Mouse (Mus musculus) heart, embryonic 11.5 days (tissue): ENCODE data around the gene Glra1. TPM values are rescaled to one million over a fixed set of nuclear protein-coding genes. Genes with fewer than 3 reads are reported as not detected.

ENCODE experiments used
- ATAC-seq: fragments of 200-750 bp; cut with Nextera tagmentation; replicated peaks from 2 replicates; pipeline ENCODE4 v1.8.0; 2017; ENCODE audit warnings: moderate library complexity; ENCODE audit not compliant: insufficient number of reproducible peaks, low FRiP score, low TSS enrichment
- H3K27ac ChIP-seq: fragments of 300-500 bp; sonication (generic); 2 replicates; pipeline ENCODE4 v1.5.1; 2014; ENCODE audit warnings: mild to moderate bottlenecking, low read depth, low read length
- H3K27me3 ChIP-seq: fragments of 300-500 bp; sonication (generic); 2 replicates; pipeline ENCODE4 v1.6.1; 2014; ENCODE audit warnings: mild to moderate bottlenecking, low read length, mixed read lengths; ENCODE audit not compliant: control insufficient read depth, insufficient read depth
- H3K36me3 ChIP-seq: fragments of 300-500 bp; sonication (generic); 2 replicates; pipeline ENCODE4 v1.6.1; 2014; ENCODE audit warnings: mild to moderate bottlenecking, low read length, moderate library complexity, mixed read lengths; ENCODE audit not compliant: control insufficient read depth, insufficient read depth
- H3K4me1 ChIP-seq: fragments of 300-500 bp; sonication (generic); 2 replicates; pipeline ENCODE4 v1.6.1; 2014; ENCODE audit warnings: low read length; ENCODE audit not compliant: control insufficient read depth, insufficient read depth
- H3K4me2 ChIP-seq: fragments of 300-500 bp; sonication (generic); 2 replicates; pipeline ENCODE4 v1.6.1; 2014; ENCODE audit warnings: mild to moderate bottlenecking, moderate library complexity
- H3K4me3 ChIP-seq: fragments of 300-500 bp; sonication (generic); 2 replicates; pipeline ENCODE4 v1.5.1; 2014; ENCODE audit warnings: low read depth, low read length
- H3K9ac ChIP-seq: fragments of 300-500 bp; sonication (generic); 2 replicates; pipeline ENCODE4 v1.6.1; 2014; ENCODE audit warnings: mild to moderate bottlenecking, low read depth, low read length, moderate library complexity
- H3K9me3 ChIP-seq: fragments of 300-500 bp; sonication (generic); replicated peaks from 2 replicates; pipeline ENCODE4 v1.6.1; 2016; ENCODE audit warnings: low read length; ENCODE audit not compliant: control insufficient read depth
- WGBS: fragments of 180-500 bp; shearing (Covaris S2); extraction: QIAGEN DNeasy Blood & Tissue Kit; methylation state at CpG from one replicate; pipeline ENCODE4 v1.1.7; 2014; ENCODE audit not compliant: insufficient replicate concordance; 5-methylcytosine and 5-hydroxymethylcytosine counted together
- polyA plus RNA-seq: library from polyadenylated mRNA; unstranded; fragments of >200 nt; fragmentation: Nextera tagmentation; extraction: Ambion mirVana; gene quantifications from 2 replicates; pipeline ENCODE4 v1.2.1, GENCODE M21; 2014

Glra1 gene
- polyA plus RNA-seq, 1 experiment from 2014 or later, result not detected

DNA sequence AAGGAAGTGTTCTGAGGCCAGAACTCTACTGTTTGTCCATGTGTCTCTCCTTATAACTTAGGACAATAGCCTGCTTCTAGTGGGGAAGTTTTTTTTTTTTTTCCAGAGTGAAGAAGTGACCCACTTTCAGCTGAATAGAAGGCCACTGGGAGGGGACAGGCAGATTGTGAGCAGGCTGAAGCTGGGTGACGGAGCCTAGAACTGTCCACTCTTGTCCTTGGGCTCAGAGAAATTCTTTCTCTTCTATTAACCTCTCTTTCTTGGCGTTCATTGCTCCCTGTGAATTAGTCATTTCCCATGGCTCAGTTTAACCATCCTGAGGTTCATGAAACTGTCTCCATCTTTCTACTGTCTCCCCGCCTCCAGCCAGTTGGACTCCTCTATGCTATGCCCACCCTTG is 13.6 kb downstream of the Glra1 start:
- Histone ChIP-seq H3K36me3 (no peaks in the 10 kb centered on the region), H3K27me3 (no peaks in the 10 kb centered on the region; the same call in 1 of the 2 replicates), H3K9me3 (no peaks in the 10 kb centered on the region), H3K9ac (no peak overlapping the region), H3K27ac (no peak overlapping the region), H3K4me1 (no peaks in the 10 kb centered on the region), H3K4me2 (no peak overlapping the region), H3K4me3 (no peak overlapping the region)
- ATAC-seq, result no peak
- WGBS, result 64% methylated on average over 3 of the region's 3 CpGs

- no peak overlapping the region for H3K4me3 ChIP-seq
- H3K27me3 ChIP-seq, result no peaks in the 10 kb centered on the region
- no peaks in the 10 kb centered on the region for H3K36me3 ChIP-seq
- no peaks in the 10 kb centered on the region for H3K4me1 ChIP-seq
- H3K9me3 ChIP-seq, result no peaks in the 10 kb centered on the region
- H3K27ac ChIP-seq, result no peak overlapping the region
- no peak for ATAC-seq
- WGBS, result 46% methylated on average over 2 of the region's 2 CpGs
- no peak overlapping the region for H3K4me2 ChIP-seq
- no peak overlapping the region for H3K9ac ChIP-seq
Measured at GRCm38 (mm10) chr11:55591194-55591593, 16.8 kb downstream of the Glra1 start.

- H3K4me3 ChIP-seq, result no peak overlapping the region
- no peaks in the 10 kb centered on the region for H3K9me3 ChIP-seq
- no peak overlapping the region for H3K4me2 ChIP-seq
- H3K27ac ChIP-seq, result no peak overlapping the region
- no peak overlapping the region for H3K9ac ChIP-seq
- no peaks in the 10 kb centered on the region for H3K36me3 ChIP-seq
- H3K27me3 ChIP-seq, result no peaks in the 10 kb centered on the region
- WGBS, result 78% methylated on average over 9 of the region's 9 CpGs
- H3K4me1 ChIP-seq, result no peaks in the 10 kb centered on the region
- ATAC-seq, result no peak
Measured at GRCm38 (mm10) chr11:55589376-55590167, 18.4 kb downstream of the Glra1 start.

GRCm38 (mm10) chr11:55574397-55574796 is 33.6 kb downstream of the Glra1 start:
- H3K36me3 ChIP-seq, result no peaks in the 10 kb centered on the region
- H3K9ac ChIP-seq, result no peak overlapping the region
- no peaks in the 10 kb centered on the region for H3K9me3 ChIP-seq
- H3K4me2 ChIP-seq, result no peak overlapping the region
- no peak for ATAC-seq
- no peak overlapping the region for H3K27ac ChIP-seq
- no peaks in the 10 kb centered on the region for H3K4me1 ChIP-seq
- WGBS, result 66% methylated on average over 2 of the region's 2 CpGs
- no peak overlapping the region for H3K4me3 ChIP-seq
- no peaks in the 10 kb centered on the region for H3K27me3 ChIP-seq

DNA sequence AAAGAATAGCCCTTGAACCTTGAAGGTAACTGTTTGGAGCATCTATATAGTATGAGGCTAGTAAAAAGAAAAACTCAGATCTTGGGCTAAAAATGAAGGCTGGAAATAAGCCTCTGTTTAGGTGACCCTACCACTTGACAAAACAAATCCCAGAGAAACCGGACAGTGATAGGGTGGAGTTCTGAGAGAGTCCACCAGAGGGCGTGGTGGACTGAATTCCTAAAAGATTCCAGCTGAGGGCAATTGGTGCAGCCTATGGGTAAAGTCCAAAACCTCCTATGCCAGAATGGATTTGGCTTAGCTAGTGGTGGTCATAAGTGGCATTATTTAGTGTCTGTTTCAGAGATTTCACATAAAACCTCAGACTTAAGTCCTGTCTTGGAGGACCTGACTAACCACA is 36.9 kb downstream of the Glra1 start:
- no peak overlapping the region for H3K4me2 ChIP-seq
- H3K27ac ChIP-seq, result no peak overlapping the region
- no peaks in the 10 kb centered on the region for H3K27me3 ChIP-seq
- no peak overlapping the region for H3K9ac ChIP-seq
- ATAC-seq, result no peak
- WGBS, result 24% methylated on average over 2 of the region's 2 CpGs
- no peaks in the 10 kb centered on the region for H3K36me3 ChIP-seq
- no peaks in the 10 kb centered on the region for H3K4me1 ChIP-seq
- H3K4me3 ChIP-seq, result no peak overlapping the region
- no peaks in the 10 kb centered on the region for H3K9me3 ChIP-seq

GRCm38 (mm10) chr11:55566309-55567099 is 41.5 kb downstream of the Glra1 start:
- no peaks in the 10 kb centered on the region for H3K36me3 ChIP-seq
- no peak overlapping the region for H3K4me3 ChIP-seq
- ATAC-seq, result no peak
- H3K9me3 ChIP-seq, result no peaks in the 10 kb centered on the region
- no peaks in the 10 kb centered on the region for H3K4me1 ChIP-seq
- WGBS, result 61% methylated on average over 9 of the region's 9 CpGs
- no peak overlapping the region for H3K27ac ChIP-seq
- H3K4me2 ChIP-seq, result no peak overlapping the region
- H3K9ac ChIP-seq, result no peak overlapping the region
- H3K27me3 ChIP-seq, result no peaks in the 10 kb centered on the region

DNA sequence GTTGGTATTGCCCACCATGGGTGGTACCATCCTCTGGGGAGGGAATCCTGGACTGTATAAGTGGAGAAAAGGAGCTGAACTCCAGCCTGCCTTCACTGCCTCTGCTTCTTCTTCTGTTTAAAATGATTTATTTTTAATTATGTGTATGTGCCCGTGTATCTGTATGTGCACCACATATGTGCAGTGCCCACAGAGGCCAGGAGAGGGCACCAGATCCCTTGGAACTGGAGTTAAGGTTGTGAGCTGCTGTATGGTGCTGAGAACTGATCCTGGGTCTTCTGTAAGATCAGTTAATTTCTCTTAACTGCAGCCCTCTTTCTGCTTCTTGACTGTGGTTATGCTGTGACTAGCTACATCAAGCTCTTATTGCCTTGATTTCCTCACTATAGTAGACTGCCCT is 62.3 kb downstream of the Glra1 start:
- WGBS, result 80% methylated on average over 1 of the region's 1 CpGs
- Histone ChIP-seq H3K4me3 (no peak overlapping the region), H3K4me1 (no peaks in the 10 kb centered on the region), H3K4me2 (no peak overlapping the region), H3K9me3 (peaks cover 4% of the 10 kb centered on the region; the same call in 1 of the 2 replicates), H3K9ac (no peak overlapping the region), H3K36me3 (no peaks in the 10 kb centered on the region), H3K27me3 (no peaks in the 10 kb centered on the region), H3K27ac (no peak overlapping the region)
- ATAC-seq, result no peak

GRCm38 (mm10) chr11:55542671-55543070 is 65.3 kb downstream of the Glra1 start:
- no peak for ATAC-seq
- no peak overlapping the region for H3K4me3 ChIP-seq
- H3K27me3 ChIP-seq, result no peaks in the 10 kb centered on the region
- no peaks in the 10 kb centered on the region for H3K4me1 ChIP-seq
- 57% methylated on average over 4 of the region's 4 CpGs for WGBS
- peaks cover 4% of the 10 kb centered on the region; the same call in 1 of the 2 replicates for H3K9me3 ChIP-seq
- no peaks in the 10 kb centered on the region for H3K36me3 ChIP-seq
- H3K9ac ChIP-seq, result no peak overlapping the region
- no peak overlapping the region for H3K27ac ChIP-seq
- no peak overlapping the region for H3K4me2 ChIP-seq
